Mouse (Mus musculus): ENCODE measurements at regions not wholly inside any gene's neighbourhood (a gene's known extent, or its start where the extent isn't known, plus 50 kb on each side); places are given as distances from the start of the nearest gene placed in this dataset.
A peak's percentile ranks its signal among the peaks of the same experiment; 100 is the strongest.

DNA sequence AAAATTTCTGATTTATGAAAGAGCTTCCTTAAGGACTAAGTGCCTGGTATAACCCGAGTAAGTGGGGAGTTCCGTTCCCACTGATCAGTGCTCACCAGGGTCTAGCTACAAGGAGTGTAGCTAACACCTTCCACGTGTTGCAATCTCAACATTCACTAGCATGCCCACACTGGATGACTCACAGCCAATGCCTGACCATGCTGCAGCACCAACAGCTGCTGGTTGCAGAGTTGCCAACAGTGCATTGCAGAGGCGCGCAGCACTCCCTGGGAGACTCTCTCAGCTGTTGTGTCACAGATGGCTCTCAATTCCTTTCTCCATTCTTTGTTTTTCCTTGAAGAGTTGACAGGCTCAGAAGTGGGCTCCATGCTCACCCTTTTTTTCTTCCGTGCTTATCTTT is 787.5 kb upstream of the Tenm3 start:
- no peak for DNase-seq (ENCODE audit: low spot score in 2 of 2)
- Histone ChIP-seq H3K4me3 (no peak overlapping the region), H3K27ac (no peak overlapping the region)
- no peak for TF ChIP-seq CTCF (conservative IDR thresholded peaks at IDR 0.05)

DNA sequence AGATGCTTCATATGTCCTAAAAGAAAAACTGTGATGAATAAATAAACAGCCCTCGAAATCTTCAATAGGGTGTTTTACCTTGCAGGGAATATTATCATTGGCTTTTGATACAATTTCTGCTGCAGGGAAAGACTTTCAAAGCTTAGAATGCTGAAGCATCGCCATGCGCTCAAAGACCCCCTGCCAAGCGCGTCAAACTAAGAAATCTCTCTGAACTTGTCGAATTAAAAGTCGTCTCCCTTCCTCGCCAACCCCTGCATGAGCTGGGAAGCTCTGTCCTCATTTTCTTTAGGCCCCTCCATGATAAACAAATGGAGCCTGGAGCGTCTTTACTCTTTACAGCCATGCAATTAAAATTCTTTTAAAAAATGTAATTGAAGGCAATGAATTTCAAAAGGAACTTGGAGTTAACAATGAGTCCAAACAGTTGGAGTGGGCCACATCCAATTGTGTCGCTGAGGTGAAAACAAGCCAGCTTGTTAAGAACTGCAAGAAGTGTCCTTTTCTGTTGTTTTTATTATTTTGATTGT is 784.3 kb upstream of the Tenm3 start:
- no peak for DNase-seq (ENCODE audit: low spot score in 2 of 2)
- Histone ChIP-seq H3K27ac (no peak overlapping the region), H3K4me3 (no peak overlapping the region)
- no peak for TF ChIP-seq CTCF (conservative IDR thresholded peaks at IDR 0.05)

GRCm38 (mm10) chr8:49595501-49595900 is 751.8 kb upstream of the Tenm3 start:
- TF ChIP-seq CTCF (conservative IDR thresholded peaks at IDR 0.05): no peak
- no peak overlapping the region for H3K27ac ChIP-seq
- DNase-seq (ENCODE audit: low spot score in 2 of 2): no peak
- H3K4me3 ChIP-seq: no peak overlapping the region

DNA sequence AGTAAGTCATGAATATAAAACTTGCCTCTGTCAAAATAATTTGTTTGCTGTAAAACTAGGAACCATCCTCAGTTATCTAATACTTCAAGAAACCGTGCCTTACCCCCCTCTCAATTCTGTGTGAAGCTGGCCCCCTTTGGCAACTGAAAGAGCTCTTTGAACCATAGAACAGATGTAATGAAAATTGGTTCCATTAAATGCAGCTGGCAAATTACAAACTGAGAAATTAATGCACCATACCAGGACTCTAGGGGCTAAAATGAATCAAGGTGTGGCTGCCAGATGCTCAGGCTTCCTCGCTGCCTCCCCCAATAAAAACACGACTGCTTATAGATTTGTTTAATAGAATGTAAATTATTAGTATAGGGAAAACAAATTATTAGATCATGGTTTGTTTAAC is 723.7 kb upstream of the Tenm3 start:
- no peak for DNase-seq (ENCODE audit: low spot score in 2 of 2)
- no peak for TF ChIP-seq CTCF (conservative IDR thresholded peaks at IDR 0.05)
- Histone ChIP-seq H3K4me3 (no peak overlapping the region), H3K27ac (no peak overlapping the region)

DNA sequence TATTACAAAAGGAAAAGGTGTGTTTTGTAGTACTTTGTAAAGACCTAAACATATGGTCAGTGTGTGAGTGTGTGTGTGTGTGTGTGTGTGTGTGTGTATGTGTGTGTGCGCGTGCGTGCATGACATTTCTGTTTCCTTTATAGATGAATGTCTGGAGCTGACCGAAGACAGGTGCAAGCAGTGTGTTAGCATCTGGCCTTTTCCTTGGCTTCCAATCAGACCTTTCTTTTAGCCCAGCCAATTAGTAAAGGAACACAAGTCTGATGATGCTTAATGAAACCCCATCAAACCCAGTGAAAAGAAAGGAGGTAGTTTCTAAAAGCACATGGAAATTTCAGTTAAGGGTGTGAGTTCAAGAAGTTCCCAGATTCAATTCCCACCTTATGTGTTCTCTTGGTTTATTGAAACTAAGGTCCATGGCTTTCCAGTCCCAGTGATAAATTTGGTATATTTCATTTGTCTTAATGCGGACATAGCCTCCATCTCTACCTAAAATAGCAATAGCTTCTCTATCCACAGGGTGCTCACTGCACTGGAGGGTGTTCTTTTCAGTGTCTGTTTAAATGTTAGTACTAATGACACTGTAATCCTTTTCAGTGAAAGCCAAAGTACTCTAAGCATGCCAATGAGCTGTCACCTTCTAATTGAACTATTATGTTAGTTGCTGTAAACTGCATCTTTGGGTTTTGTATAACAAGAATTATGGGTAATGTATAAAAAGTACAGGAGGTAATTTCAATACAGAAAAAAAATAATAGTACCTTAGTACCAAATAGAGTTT is 719.9 kb upstream of the Tenm3 start:
- DNase-seq (ENCODE audit: low spot score in 2 of 2): no peak
- TF ChIP-seq CTCF (conservative IDR thresholded peaks at IDR 0.05): no peak
- H3K4me3 ChIP-seq: no peak overlapping the region
- H3K27ac ChIP-seq: no peak overlapping the region

- no peak for TF ChIP-seq CTCF (conservative IDR thresholded peaks at IDR 0.05)
- no peak for DNase-seq (ENCODE audit: low spot score in 2 of 2)
- H3K27ac ChIP-seq: no peak overlapping the region
- no peak overlapping the region for H3K4me3 ChIP-seq
Observed at GRCm38 (mm10) chr8:49562976-49563375, 719.2 kb upstream of the Tenm3 start.

GRCm38 (mm10) chr8:49555724-49556457 is 712.1 kb upstream of the Tenm3 start:
- no peak overlapping the region for H3K4me3 ChIP-seq
- no peak for TF ChIP-seq CTCF (conservative IDR thresholded peaks at IDR 0.05)
- no peak overlapping the region for H3K27ac ChIP-seq
- DNase-seq (ENCODE audit: low spot score in 2 of 2): peak in 1 of 2 experiments; percentile 6

- DNase-seq (ENCODE audit: low spot score in 2 of 2): no peak
- Histone ChIP-seq H3K4me3 (no peak overlapping the region), H3K27ac (no peak overlapping the region)
- TF ChIP-seq CTCF (conservative IDR thresholded peaks at IDR 0.05): no peak
Observed at GRCm38 (mm10) chr8:49553175-49553574, 709.4 kb upstream of the Tenm3 start.

- no peak overlapping the region for H3K4me3 ChIP-seq
- DNase-seq (ENCODE audit: low spot score in 2 of 2): peak; percentile 60 to 63
- no peak for TF ChIP-seq CTCF (conservative IDR thresholded peaks at IDR 0.05)
- peak overlapping the region; percentile 81 for H3K27ac ChIP-seq
Observed at GRCm38 (mm10) chr8:49543321-49543720, 699.6 kb upstream of the Tenm3 start.

DNA sequence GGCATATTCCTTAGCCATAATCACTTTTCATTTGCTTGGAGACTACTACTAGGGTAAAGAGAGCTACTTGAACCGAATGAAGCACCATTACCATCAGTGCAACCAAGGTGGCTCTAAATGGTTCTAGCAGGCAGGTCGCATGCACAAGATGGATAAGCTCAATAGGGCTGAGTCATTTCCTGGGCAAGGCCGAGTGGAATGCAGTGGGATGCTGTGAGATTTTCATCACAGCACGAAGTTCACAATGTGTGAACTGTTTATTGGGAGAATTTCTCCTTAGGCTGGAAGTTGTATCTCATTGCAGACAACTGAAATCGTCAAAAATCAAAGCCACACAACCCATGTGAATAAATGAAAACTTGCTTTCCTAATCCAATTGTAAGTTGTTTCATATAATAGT is 697.6 kb upstream of the Tenm3 start:
- no peak for TF ChIP-seq CTCF (conservative IDR thresholded peaks at IDR 0.05)
- no peak for DNase-seq (ENCODE audit: low spot score in 2 of 2)
- H3K4me3 ChIP-seq: no peak overlapping the region
- H3K27ac ChIP-seq: no peak overlapping the region

- H3K27ac ChIP-seq: peak overlapping the region; percentile 61
- no peak for DNase-seq (ENCODE audit: low spot score in 2 of 2)
Observed at GRCm38 (mm10) chr8:49533412-49534351, 689.9 kb upstream of the Tenm3 start.

DNA sequence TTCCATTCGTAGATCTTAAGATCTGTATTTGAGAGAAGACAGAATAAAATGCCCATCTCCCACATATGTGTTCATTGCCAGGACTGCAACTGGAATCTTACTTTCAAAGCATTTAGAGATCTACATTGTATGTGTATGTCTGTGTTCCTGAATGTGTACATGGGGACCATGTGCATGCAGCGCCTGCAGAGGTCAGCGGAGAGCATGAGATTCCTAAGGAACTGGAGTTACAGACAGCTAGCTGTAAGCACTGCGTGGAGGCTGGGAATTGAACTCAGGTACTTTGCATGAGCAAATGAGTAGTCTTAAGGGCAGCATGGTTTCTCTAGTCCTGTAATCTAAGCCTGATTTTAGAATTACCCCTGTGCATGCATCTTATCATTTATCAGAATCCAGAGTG is 685.5 kb upstream of the Tenm3 start:
- TF ChIP-seq CTCF (conservative IDR thresholded peaks at IDR 0.05): peak; percentile 46
- Histone ChIP-seq H3K4me3 (no peak overlapping the region), H3K27ac (no peak overlapping the region)
- no peak for DNase-seq (ENCODE audit: low spot score in 2 of 2)

More at GRCm38 (mm10) chr8:49533412-49534351, 689.9 kb upstream of the Tenm3 start:
- no peak overlapping the region for H3K4me3 ChIP-seq
- no peak for TF ChIP-seq CTCF (conservative IDR thresholded peaks at IDR 0.05)
